Mouse (Mus musculus) 3T3-L1 (cell line): ENCODE results near the gene Qrfp.

Experiments
- DNase-seq: peaks from one replicate; pipeline ENCODE4 v3.0.0-alpha.2; 2015; ENCODE audit warnings: low read depth, low spot score

Gene Qrfp

GRCm38 (mm10) chr2:31810444-31810843, at the start of gene Qrfp:
Gene Qrfp, minus strand, starts transcription at chr2:31810580.
- peak; percentile 37 for DNase-seq

GRCm38 (mm10) chr2:31858500-31858899, 48.1 kb upstream of the Qrfp start:
- DNase-seq, result no peak

GRCm38 (mm10) chr2:31857180-31857579, 46.8 kb upstream of the Qrfp start:
- no peak for DNase-seq

DNA sequence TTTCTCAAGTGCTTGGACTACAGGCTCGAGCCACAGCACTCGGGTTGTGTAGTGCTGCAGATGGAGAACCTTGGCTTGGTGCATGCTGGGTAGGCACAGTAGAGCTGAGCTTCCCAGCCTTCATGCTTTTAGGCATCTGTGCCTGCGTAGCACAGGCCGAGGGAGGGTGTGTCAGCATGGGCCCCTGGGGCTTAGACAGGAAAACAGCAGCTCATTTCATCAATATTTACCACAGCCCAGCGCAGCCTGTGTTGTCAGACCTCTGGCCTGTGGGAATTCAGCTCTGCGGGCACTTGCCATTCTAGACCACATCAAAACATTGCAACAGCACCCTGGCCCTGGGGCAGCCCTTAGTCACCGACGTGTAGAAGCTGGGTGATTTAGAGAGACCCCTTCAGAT, 45.6 kb upstream of the Qrfp start:
- peak; percentile 30 for DNase-seq

- DNase-seq, result peak; percentile 91
Observed at GRCm38 (mm10) chr2:31850141-31850540, 39.8 kb upstream of the Qrfp start.

- DNase-seq, result no peak
Observed at GRCm38 (mm10) chr2:31847908-31848307, 37.5 kb upstream of the Qrfp start.

- DNase-seq, result no peak
Observed at GRCm38 (mm10) chr2:31846692-31847660, 36.6 kb upstream of the Qrfp start.

DNA sequence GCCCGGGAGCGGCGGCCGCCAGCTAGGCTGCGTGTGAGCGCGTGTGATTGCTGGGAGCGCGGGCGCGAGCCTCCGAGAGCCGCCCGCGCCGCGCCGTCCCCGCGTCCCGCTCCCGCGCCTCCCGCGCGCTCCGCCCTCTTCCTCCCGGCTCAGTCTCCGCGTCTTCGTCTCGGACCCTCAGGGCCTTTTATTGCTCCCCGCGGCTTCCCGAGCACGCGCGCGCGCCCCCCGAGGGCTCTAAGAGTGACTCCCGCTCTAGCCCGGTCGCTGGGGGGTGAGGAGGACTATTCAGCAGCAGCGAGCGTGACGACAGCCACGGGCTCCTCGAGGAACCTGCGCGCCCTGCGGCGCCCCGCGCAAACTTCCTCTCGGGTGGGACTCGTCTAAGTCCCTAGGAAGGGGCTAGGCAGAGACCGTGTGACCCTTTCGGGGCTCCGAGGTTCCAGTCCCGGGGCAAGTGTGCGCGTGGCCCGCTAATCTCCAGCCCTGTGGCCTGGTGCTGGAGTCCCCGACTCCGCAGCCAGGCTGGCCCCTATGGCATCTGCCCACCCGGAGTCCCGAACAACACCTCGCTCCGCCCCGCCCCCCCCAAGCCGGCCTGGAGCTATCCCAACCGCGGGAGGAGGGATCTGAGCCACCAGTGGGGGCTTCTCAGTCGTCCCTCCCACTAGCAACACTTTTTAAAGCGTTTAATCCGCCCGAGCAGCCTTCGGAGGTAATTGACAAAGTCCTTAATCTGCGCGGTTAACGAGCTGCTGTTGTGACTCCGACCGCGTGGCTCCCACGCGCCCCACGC, 35.7 kb upstream of the Qrfp start, which contains the start of gene Fibcd1:
Fibcd1 (minus strand) TSS at position 110 of the 796 bp plus-strand sequence.
- no peak for DNase-seq

DNA sequence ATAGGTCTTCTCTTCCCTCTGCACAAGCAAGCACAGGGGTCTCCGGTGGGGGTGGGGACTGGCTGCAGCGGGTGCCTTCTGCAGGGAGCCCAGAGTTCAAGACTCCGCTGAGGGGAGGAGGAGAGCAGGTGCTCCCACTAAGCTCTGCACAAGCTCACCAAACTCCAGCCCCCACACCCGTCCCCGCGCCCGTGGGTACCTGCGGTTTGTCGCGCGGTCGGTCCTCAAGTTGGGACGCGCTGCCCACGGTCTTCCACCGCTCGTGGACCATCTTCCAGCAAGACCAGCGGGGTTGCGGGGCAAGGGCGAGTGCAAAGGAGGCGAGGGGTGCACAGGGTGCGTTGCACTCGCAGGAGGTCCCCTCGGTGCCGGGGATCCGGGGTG, 35.1 kb upstream of the Qrfp start:
- DNase-seq, result no peak

DNA sequence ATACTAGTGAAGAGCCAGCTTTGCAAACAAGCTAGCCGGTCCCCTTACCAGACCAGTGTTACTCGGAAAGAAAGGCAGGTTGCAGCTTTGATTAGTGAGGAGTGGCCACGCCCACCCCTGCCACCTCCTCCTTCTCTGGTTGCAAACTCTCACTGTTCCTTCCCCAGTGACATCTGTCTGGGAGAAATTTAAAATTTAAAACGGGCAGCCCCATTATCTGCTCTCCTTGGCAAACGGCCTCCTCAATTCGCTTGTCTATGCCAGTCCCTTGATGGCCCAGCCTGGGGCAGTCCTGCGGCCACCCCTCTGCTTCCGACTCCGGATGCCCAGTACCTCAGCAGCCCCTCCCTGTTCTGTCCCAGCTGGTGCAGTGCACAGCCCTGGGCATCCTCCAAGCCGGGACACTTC, 34.4 kb upstream of the Qrfp start:
- no peak for DNase-seq

GRCm38 (mm10) chr2:31838868-31839267, 28.5 kb upstream of the Qrfp start:
- DNase-seq, result no peak

GRCm38 (mm10) chr2:31836985-31837384, 26.6 kb upstream of the Qrfp start:
- DNase-seq, result peak; percentile 54

GRCm38 (mm10) chr2:31836091-31836490, 25.7 kb upstream of the Qrfp start:
- DNase-seq, result no peak

- no peak for DNase-seq
Observed at GRCm38 (mm10) chr2:31828311-31828825, 18.0 kb upstream of the Qrfp start.

- DNase-seq, result no peak
Observed at GRCm38 (mm10) chr2:31827877-31828276, 17.5 kb upstream of the Qrfp start.

DNA sequence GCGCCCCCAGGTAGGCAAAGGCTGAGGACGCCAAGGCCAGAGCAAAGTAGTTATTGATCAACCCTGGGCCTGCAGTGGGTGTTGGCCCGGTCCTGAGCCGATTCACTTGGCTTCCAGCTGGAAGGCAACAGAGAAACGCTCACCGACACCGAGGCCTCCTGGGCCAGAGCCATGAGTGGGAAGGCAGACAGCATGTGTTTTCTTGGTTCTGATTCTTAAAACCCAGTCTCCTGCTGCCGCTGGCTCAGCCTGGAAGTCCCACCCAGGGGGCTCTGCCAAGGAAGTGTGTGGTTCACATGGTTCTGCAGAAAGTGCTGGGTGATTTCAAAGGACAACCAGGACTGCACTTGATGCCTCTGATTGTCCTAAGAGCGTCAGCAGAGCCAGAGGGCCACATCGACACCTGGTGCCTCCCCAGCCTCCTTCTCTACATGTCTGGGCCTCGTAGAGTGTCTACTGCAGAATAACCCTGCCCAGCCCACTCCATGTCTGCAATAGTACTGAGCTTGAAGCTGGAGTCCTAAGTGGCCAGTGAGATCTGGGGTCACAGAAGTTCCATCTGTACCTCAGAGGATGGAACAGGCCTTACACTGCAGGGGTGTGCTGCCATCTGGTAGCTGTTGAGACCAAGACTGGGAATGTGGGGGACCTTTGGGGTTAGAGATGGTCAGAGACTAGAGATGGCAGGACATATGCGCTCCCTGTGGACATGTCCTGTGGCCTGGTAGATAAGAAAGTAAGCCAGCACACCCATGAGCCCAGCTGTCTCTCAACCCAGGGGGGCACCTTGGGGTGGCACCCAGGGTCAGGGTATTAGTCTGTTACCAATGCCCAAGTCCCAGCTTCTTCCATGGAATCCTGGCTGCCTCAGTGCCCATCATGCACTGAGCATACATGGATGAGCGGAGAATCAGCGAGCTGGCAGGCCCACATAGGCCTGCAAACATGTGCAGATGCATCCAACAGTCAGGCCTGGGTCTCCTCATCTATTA, 16.0 kb upstream of the Qrfp start:
- no peak for DNase-seq

DNA sequence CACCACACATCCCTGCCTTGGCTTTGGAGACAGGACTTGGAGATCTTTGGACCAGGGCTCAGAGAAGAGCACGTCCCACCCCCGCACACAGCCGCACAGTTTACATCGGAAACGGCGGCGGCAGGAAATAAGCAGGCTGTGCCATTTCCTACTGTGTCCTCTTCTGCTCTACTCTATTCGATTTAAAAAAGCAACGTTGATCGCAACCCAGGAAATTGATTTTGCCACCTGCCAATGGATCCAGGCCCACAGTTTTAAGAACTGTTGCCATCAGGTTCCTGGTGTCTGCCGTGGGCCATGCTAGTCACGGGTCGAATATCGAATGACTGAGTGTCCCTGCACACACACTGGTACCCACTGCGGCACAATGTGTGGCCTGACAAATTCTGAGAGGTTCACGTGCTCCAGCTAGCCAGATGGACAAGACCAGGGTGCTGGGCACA, 15.1 kb upstream of the Qrfp start:
- DNase-seq, result no peak

GRCm38 (mm10) chr2:31823933-31824730, 13.8 kb upstream of the Qrfp start:
- no peak for DNase-seq

DNA sequence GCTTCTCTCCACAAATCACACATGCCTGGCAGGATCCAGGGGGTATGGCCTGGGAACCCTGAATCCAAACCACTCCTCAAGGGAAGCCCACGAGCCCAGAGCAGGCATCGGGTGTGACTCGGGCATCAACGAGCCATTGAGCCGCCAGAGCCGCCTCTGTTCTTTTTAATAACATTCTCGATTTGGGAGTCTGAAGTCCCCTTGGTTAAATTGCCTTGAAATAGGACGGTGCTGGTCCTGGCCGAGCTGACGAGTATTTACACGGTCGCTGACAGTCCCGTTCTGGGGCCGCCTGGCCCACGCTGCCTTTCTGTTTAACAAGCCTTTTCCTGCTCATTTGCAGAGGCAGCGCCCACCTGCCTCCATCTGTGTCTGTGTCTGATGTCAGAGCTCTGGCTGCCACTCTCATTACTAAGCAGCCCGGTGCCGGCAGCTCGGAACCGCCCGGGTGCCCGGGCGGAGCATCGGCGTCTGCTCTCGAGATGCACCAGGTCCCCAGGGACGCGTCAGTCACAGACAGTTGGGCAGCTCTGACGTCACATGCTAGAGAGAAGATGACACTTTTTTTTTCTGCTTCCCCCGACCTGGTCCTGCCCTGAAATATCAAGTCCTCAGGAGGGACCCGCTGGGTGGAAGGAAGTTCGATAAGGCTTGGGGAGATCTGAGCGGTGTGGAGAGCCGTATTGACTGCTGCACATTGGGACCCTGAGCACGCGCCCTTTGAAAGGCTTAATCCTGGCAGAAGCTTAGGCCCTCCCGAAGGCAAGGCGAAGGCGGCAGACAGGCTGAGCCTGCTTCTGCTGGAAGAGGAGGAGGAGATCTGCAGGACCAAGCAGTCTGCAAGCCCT, 12.4 kb upstream of the Qrfp start:
- peak; percentile 31 for DNase-seq
